In the genomic region with DNA sequence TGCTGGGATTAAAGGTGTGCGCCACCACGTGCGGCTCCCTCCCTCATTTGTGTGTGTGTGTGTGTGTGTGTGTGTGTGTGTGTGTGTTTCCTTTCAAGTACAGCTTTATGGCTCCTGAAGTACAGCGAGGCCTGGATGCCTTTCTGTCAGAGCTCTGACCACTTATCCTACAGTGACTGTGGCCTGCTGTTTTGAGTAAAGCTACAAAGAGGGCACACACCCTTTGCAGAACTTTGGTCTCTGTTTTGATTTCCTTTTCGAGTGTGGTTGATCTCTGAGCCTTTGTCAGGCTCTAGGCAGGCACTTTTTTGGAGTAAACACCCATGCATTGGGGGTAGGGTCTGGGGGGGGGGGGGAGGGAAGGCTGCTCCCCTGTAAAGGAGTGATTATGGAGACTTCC, we compare ENCODE assay signal across 32 mouse cellular contexts. TPM values are rescaled to one million over a fixed set of nuclear protein-coding genes. Genes with fewer than 3 reads are reported as not detected.
DNase-seq lines count a peak whose midpoint lies in the region; ATAC-seq and TF ChIP-seq lines count a peak whose summit lies in the region.
"Had no signal": no experiment of that assay in that cellular context is flagged by ENCODE, and none has a peak within 500 bp of the region (broad histone marks: within the 10 kb centered on the region; RNA-seq: fewer than 3 reads in every experiment).

No protein-coding gene starts in this region.

- no peak for TF ChIP-seq POLR2A in small intestine, adult 2 months (IDR thresholded peaks at IDR 0.05; ENCODE audit: low read depth, low read length)

- ATAC-seq in heart, embryonic 13.5 days (ENCODE audit: extremely low read depth, insufficient number of reproducible peaks, low FRiP score, low TSS enrichment) = no peak
- ATAC-seq: forebrain, embryonic 16.5 days; inflammation-experienced regulatory T-cells, adult 6 months; lung, postnatal 0 days; midbrain, embryonic 13.5 days; Patski had no signal

- no peaks in the 10 kb centered on the region for H3K36me3 ChIP-seq in heart, embryonic 13.5 days
- H3K36me3 ChIP-seq in small intestine, adult 2 months (ENCODE audit: control insufficient read depth, insufficient read depth, low read length) = no peaks in the 10 kb centered on the region
- H3K36me3 ChIP-seq: embryonic facial prominence, embryonic 10.5 days; hindbrain, embryonic 13.5 days; midbrain, embryonic 13.5 days had no signal

- no peaks in the 10 kb centered on the region for H3K27me3 ChIP-seq in heart, embryonic 13.5 days (replicated peaks)
- H3K27me3 ChIP-seq in small intestine, adult 2 months (ENCODE audit: control insufficient read depth, insufficient read depth, low read length) = no peaks in the 10 kb centered on the region
- H3K27me3 ChIP-seq: hindbrain, embryonic 13.5 days; megakaryocyte, embryonic 14.5 days; midbrain, embryonic 13.5 days; Patski had no signal

- WGBS in heart, embryonic 13.5 days = 32% methylated on average over 5 of the region's 5 CpGs
- 33% methylated on average over 5 of the region's 5 CpGs for WGBS in small intestine, adult 2 months

- peaks cover 25% of the 10 kb centered on the region for H3K4me1 ChIP-seq in heart, embryonic 13.5 days
- peaks cover 20% of the 10 kb centered on the region; the same call in 1 of the 2 replicates for H3K4me1 ChIP-seq in small intestine, adult 2 months (ENCODE audit: control insufficient read depth, insufficient read depth, insufficient read length, low read length)

- H3K9ac ChIP-seq in heart, embryonic 13.5 days = 0 out of 2 replicates have a peak overlapping the region, but pooled peaks have one; percentile 21
- H3K9ac ChIP-seq: hindbrain, embryonic 13.5 days; midbrain, embryonic 13.5 days had no signal

- no peak overlapping the region for H3K4me3 ChIP-seq in heart, embryonic 13.5 days
- H3K4me3 ChIP-seq in small intestine, adult 2 months (ENCODE audit: low read depth, low read length) = no peak overlapping the region
- H3K4me3 ChIP-seq: embryonic facial prominence, embryonic 10.5 days; hindbrain, embryonic 13.5 days; left cerebral cortex, adult 2 months; limb, embryonic 10.5 days; megakaryocyte, embryonic 14.5 days; midbrain, embryonic 13.5 days had no signal

- no peaks in the 10 kb centered on the region for H3K9me3 ChIP-seq in heart, embryonic 13.5 days
- H3K9me3 ChIP-seq: embryonic facial prominence, embryonic 10.5 days; hindbrain, embryonic 13.5 days; limb, embryonic 10.5 days; megakaryocyte, embryonic 14.5 days; midbrain, embryonic 13.5 days had no signal

- H3K27ac ChIP-seq in heart, embryonic 13.5 days (replicated peaks) = peak overlapping the region; percentile 86
- peak overlapping the region; percentile 50; the same call in 1 of the 2 replicates for H3K27ac ChIP-seq in small intestine, adult 2 months (ENCODE audit: insufficient read depth, low read depth, low read length)
- H3K27ac ChIP-seq: embryonic facial prominence, embryonic 10.5 days; hindbrain, embryonic 13.5 days; left cerebral cortex, adult 2 months; limb, embryonic 10.5 days; midbrain, embryonic 13.5 days had no signal

- H3K4me2 ChIP-seq in heart, embryonic 13.5 days = peak overlapping the region; percentile 18; the same call in 1 of the 2 replicates
- H3K4me2 ChIP-seq: hindbrain, embryonic 13.5 days; midbrain, embryonic 13.5 days had no signal

- no peak for DNase-seq in heart, postnatal 4 days
- DNase-seq in lung, postnatal 36 days = peak; percentile 8
- no peak for DNase-seq in lung, postnatal 14 days
- DNase-seq in T-cell, adult 2 months (ENCODE audit: low spot score) = peak; percentile 53
- DNase-seq in urinary bladder, adult 18-20 months (ENCODE audit: low spot score in 2 of 2) = no peak
- DNase-seq: adrenal gland, adult 2 months; cerebellum, adult 11 months; cerebellum, adult 9-11 months; gastrocnemius, postnatal 10 days; kidney, adult 18-20 months; kidney, postnatal 4 days; layer of hippocampus, adult 9-11 months; liver; spleen, adult 18-20 months; thymus, postnatal 25 days had no signal

- no peak for TF ChIP-seq CTCF in small intestine, adult 2 months (IDR thresholded peaks at IDR 0.05; ENCODE audit: extremely low read depth, insufficient read length, insufficient replicate concordance, low read depth, low read length)

RNA-seq across cellular contexts. Expression of gene Usp28, which starts 4.8 kb away (rescaled TPM):
- 89.2 and 97.2 TPM in 2 replicates for polyA plus RNA-seq in heart, embryonic 13.5 days (2015; fragmentation: Nextera tagmentation; extraction: Ambion mirVana)
- 100 to 1,000 TPM; 198 to 205 TPM for total RNA-seq in heart, postnatal 4 days (2021)
- 2.9 and 7.7 TPM in 2 replicates for polyA plus RNA-seq in small intestine, adult 2 months (2012; rRNA removed)

RNA-seq across cellular contexts. Expression of gene Htr3b, which starts 15.6 kb away (rescaled TPM):
- polyA plus RNA-seq in heart, embryonic 13.5 days (2015; fragmentation: Nextera tagmentation; extraction: Ambion mirVana) = 0.12 TPM in 1 of 2 replicates, not detected in the other
- not detected for total RNA-seq in heart, postnatal 4 days (2021)
- 0.06 and 0.18 TPM in 2 replicates for polyA plus RNA-seq in small intestine, adult 2 months (2012; rRNA removed)
- total RNA-seq: gastrocnemius, postnatal 10 days; granulocyte monocyte progenitor cell, adult 5-6 weeks; left cerebral cortex, adult 2 months; monocyte, adult 5-6 weeks had no signal
- polyA plus RNA-seq: C2C12; cortical plate, adult 2 months; forebrain, embryonic 16.5 days; inflammation-experienced regulatory T-cells, adult 6 months; limb, embryonic 10.5 days; liver, embryonic 16.5 days; lung, postnatal 0 days; midbrain, embryonic 13.5 days; Patski had no signal

Comparison
In these comparisons a context has a peak if more than half of its experiments do, and no peak if none do; other contexts are left out.
1. DNase-seq: peak in lung, postnatal 36 days (single experiment) and T-cell, adult 2 months (single experiment); none in heart, postnatal 4 days (single experiment), lung, postnatal 14 days (single experiment) and urinary bladder, adult 18-20 months (0 of 2).
2. RNA of gene Usp28, which starts 4.8 kb away (polyA plus RNA-seq): 89.2 to 97.2 TPM in heart, embryonic 13.5 days; 2.9 to 7.7 TPM in small intestine, adult 2 months; every median in the first group is over 10 times any median in the second.